Mouse (Mus musculus) stomach, postnatal 0 days (tissue): ENCODE results near the gene Lman2.

ENCODE experiments used
- CTCF ChIP-seq: IDR thresholded peaks from 2 replicates; pipeline ENCODE4 v1.5.1; 2016; ENCODE audit warnings: antibody characterized with exemption, low read depth, mild to moderate bottlenecking, moderate library complexity
- EP300 ChIP-seq: optimal IDR thresholded peaks from 2 replicates; pipeline ENCODE3; 2016; ENCODE audit warnings: antibody characterized with exemption

- TF ChIP-seq EP300 (no peak), CTCF (no peak)
Measured at GRCm38 (mm10) chr13:55329109-55329682, 33.4 kb downstream of the Lman2 start.
